Mouse (Mus musculus) adipocyte (in vitro differentiated cells): ENCODE data around the gene Crybg3.
A peak's percentile ranks its signal among the peaks of the same experiment; 100 is the strongest.

Experiments
- DNase-seq: peaks from one replicate; pipeline ENCODE4 v3.0.0-alpha.2; 2016; ENCODE audit warnings: low spot score

The Crybg3 gene

GRCm38 (mm10) chr16:59579237-59579636 lies 21.5 kb downstream of the Crybg3 start:
- DNase-seq = no peak

- DNase-seq = no peak
Measured at GRCm38 (mm10) chr16:59573961-59574360, 26.8 kb downstream of the Crybg3 start.

- peak; percentile 19 for DNase-seq
Measured at GRCm38 (mm10) chr16:59572685-59573084, 28.1 kb downstream of the Crybg3 start.

GRCm38 (mm10) chr16:59570807-59571206 lies 30.0 kb downstream of the Crybg3 start:
- no peak for DNase-seq

- no peak for DNase-seq
Measured at GRCm38 (mm10) chr16:59569837-59570236, 30.9 kb downstream of the Crybg3 start.

GRCm38 (mm10) chr16:59567721-59568381 lies 32.9 kb downstream of the Crybg3 start:
- DNase-seq = no peak

GRCm38 (mm10) chr16:59566437-59566836 lies 34.3 kb downstream of the Crybg3 start:
- DNase-seq = no peak

- DNase-seq = no peak
Measured at GRCm38 (mm10) chr16:59565631-59566030, 35.1 kb downstream of the Crybg3 start.

- DNase-seq = no peak
Measured at GRCm38 (mm10) chr16:59564025-59564424, 36.8 kb downstream of the Crybg3 start.

- DNase-seq = peak; percentile 8
Measured at GRCm38 (mm10) chr16:59559300-59560200, 41.2 kb downstream of the Crybg3 start.

- DNase-seq = no peak
Measured at GRCm38 (mm10) chr16:59558916-59559299, 41.9 kb downstream of the Crybg3 start.

GRCm38 (mm10) chr16:59553490-59554161 lies 47.2 kb downstream of the Crybg3 start:
- DNase-seq = no peak

GRCm38 (mm10) chr16:59551507-59551906 lies 49.3 kb downstream of the Crybg3 start:
- DNase-seq = no peak

GRCm38 (mm10) chr16:59549631-59550030 lies 51.1 kb downstream of the Crybg3 start:
- DNase-seq = no peak

- DNase-seq = no peak
Measured at GRCm38 (mm10) chr16:59548582-59548947, 52.2 kb downstream of the Crybg3 start.

GRCm38 (mm10) chr16:59547887-59548581 lies 52.7 kb downstream of the Crybg3 start:
- peak; percentile 72 for DNase-seq

GRCm38 (mm10) chr16:59547466-59547865 lies 53.3 kb downstream of the Crybg3 start:
- DNase-seq = no peak

GRCm38 (mm10) chr16:59545360-59545759 lies 55.4 kb downstream of the Crybg3 start:
- no peak for DNase-seq

- no peak for DNase-seq
Measured at GRCm38 (mm10) chr16:59541382-59541781, 59.4 kb downstream of the Crybg3 start.

- no peak for DNase-seq
Measured at GRCm38 (mm10) chr16:59540944-59541343, 59.8 kb downstream of the Crybg3 start.

GRCm38 (mm10) chr16:59535673-59536072 lies 65.1 kb downstream of the Crybg3 start:
- DNase-seq = peak; percentile 7

- no peak for DNase-seq
Measured at GRCm38 (mm10) chr16:59534349-59534748, 66.4 kb downstream of the Crybg3 start.
